Comparison of ENCODE assay signal across 9 mouse cellular contexts in genomic region chr6:88939281-88940089, GRCm38 (mm10). TPM values are rescaled to one million over a fixed set of nuclear protein-coding genes. Genes with fewer than 3 reads are reported as not detected.
DNase-seq lines count a peak whose midpoint lies in the region; ATAC-seq and TF ChIP-seq lines count a peak whose summit lies in the region.
"Had no signal": no experiment of that assay in that cellular context is flagged by ENCODE, and none has a peak within 500 bp of the region (broad histone marks: within the 10 kb centered on the region; RNA-seq: fewer than 3 reads in every experiment).

No protein-coding gene starts in this region.

- H3K27ac ChIP-seq in forebrain, embryonic 16.5 days (ENCODE audit: low read length): peak overlapping the region; percentile 46; the same call in 1 of the 2 replicates
- 0 out of 2 replicates have a peak overlapping the region, but pooled peaks have one; percentile 21 for H3K27ac ChIP-seq in limb, embryonic 10.5 days
- no peak overlapping the region for H3K27ac ChIP-seq in intestine, embryonic 15.5 days
- H3K27ac ChIP-seq: liver, embryonic 15.5 days had no signal

- H3ac ChIP-seq in C2C12 (ENCODE audit: control insufficient read depth, insufficient read length, low read depth): peak overlapping the region; percentile 28

- H3K4me2 ChIP-seq in forebrain, embryonic 16.5 days (ENCODE audit: low read length): no peak overlapping the region
- H3K4me2 ChIP-seq in intestine, embryonic 15.5 days (replicated peaks): no peak overlapping the region
- H3K4me2 ChIP-seq: liver, embryonic 15.5 days had no signal

- H3K4me1 ChIP-seq in forebrain, embryonic 16.5 days (replicated peaks; ENCODE audit: control insufficient read depth, insufficient read depth, low read length): peaks cover 67% of the 10 kb centered on the region
- H3K4me1 ChIP-seq in limb, embryonic 10.5 days: peaks cover 29% of the 10 kb centered on the region
- peaks cover 7% of the 10 kb centered on the region for H3K4me1 ChIP-seq in intestine, embryonic 15.5 days (replicated peaks)
- H3K4me1 ChIP-seq: liver, embryonic 15.5 days had no signal

- H3K9ac ChIP-seq in forebrain, embryonic 16.5 days (replicated peaks; ENCODE audit: low read depth, low read length): peak overlapping the region; percentile 30
- no peak overlapping the region for H3K9ac ChIP-seq in intestine, embryonic 15.5 days
- H3K9ac ChIP-seq: liver, embryonic 15.5 days had no signal

- H3K79me2 ChIP-seq in C2C12 (ENCODE audit: control insufficient read depth, insufficient read depth): no peaks in the 10 kb centered on the region

- no peak overlapping the region for H3K4me3 ChIP-seq in C2C12 (ENCODE audit: insufficient read depth, poor library complexity, severe bottlenecking)
- no peak overlapping the region for H3K4me3 ChIP-seq in forebrain, embryonic 16.5 days (replicated peaks; ENCODE audit: low read length)
- H3K4me3 ChIP-seq in limb, embryonic 10.5 days: no peak overlapping the region
- H3K4me3 ChIP-seq in intestine, embryonic 15.5 days (replicated peaks): no peak overlapping the region
- H3K4me3 ChIP-seq: liver, embryonic 15.5 days had no signal

- no peaks in the 10 kb centered on the region for H3K79me3 ChIP-seq in C2C12 (ENCODE audit: low read depth)

- ATAC-seq in forebrain, embryonic 16.5 days: no peak
- no peak for ATAC-seq in megakaryocyte-erythroid progenitor cell, adult 5-6 weeks (replicated peaks; ENCODE audit: low FRiP score, low TSS enrichment, poor library complexity, severe bottlenecking)
- no peak for ATAC-seq in intestine, embryonic 15.5 days

- no peak for TF ChIP-seq CTCF in C2C12 (IDR thresholded peaks at IDR 0.05; ENCODE audit: control insufficient read depth, insufficient read depth, insufficient read length)

- no peaks in the 10 kb centered on the region for H3K36me3 ChIP-seq in C2C12 (ENCODE audit: control insufficient read depth, insufficient read depth)
- no peaks in the 10 kb centered on the region for H3K36me3 ChIP-seq in forebrain, embryonic 16.5 days (ENCODE audit: control insufficient read depth, insufficient read depth)
- no peaks in the 10 kb centered on the region for H3K36me3 ChIP-seq in limb, embryonic 10.5 days
- no peaks in the 10 kb centered on the region for H3K36me3 ChIP-seq in intestine, embryonic 15.5 days
- H3K36me3 ChIP-seq: liver, embryonic 15.5 days had no signal

- H3K9me3 ChIP-seq in forebrain, embryonic 16.5 days (ENCODE audit: control insufficient read depth, low read length): no peaks in the 10 kb centered on the region
- no peaks in the 10 kb centered on the region for H3K9me3 ChIP-seq in limb, embryonic 10.5 days (replicated peaks)
- H3K9me3 ChIP-seq in intestine, embryonic 15.5 days: no peaks in the 10 kb centered on the region
- H3K9me3 ChIP-seq: liver, embryonic 15.5 days had no signal

- WGBS in forebrain, embryonic 16.5 days: 28% methylated on average over 12 of the region's 12 CpGs
- 62% methylated on average over 12 of the region's 12 CpGs for WGBS in limb, embryonic 10.5 days
- WGBS in intestine, embryonic 15.5 days: 61% methylated on average over 12 of the region's 12 CpGs

- peak; percentile 79 for DNase-seq in 3134 (ENCODE audit: extremely low read depth, insufficient read length, low spot score)
- no peak for DNase-seq in limb, embryonic 10.5 days (ENCODE audit: low spot score)
- peak; percentile 58 for DNase-seq in right cerebral cortex, postnatal 4 days
- no peak for DNase-seq in kidney, adult 8-10 months

- no peaks in the 10 kb centered on the region for H3K27me3 ChIP-seq in C2C12 (ENCODE audit: control insufficient read depth, insufficient read depth, insufficient read length)
- H3K27me3 ChIP-seq in forebrain, embryonic 16.5 days (replicated peaks; ENCODE audit: control insufficient read depth, insufficient read depth, low read length): peaks cover 6% of the 10 kb centered on the region; the same call in 1 of the 2 replicates
- H3K27me3 ChIP-seq in limb, embryonic 10.5 days (ENCODE audit: low read depth, poor library complexity, severe bottlenecking): peaks cover 20% of the 10 kb centered on the region
- no peaks in the 10 kb centered on the region for H3K27me3 ChIP-seq in intestine, embryonic 15.5 days (replicated peaks)

TF ChIP-seq in C2C12, 6 proteins besides CTCF, POLR2A, EP300 and RAD21:
- TF ChIP-seq MYOD1 (IDR thresholded peaks at IDR 0.05; ENCODE audit: control insufficient read depth, insufficient read length, low read depth): peak; percentile 47
- peak; percentile 43 for TF ChIP-seq MAX (IDR thresholded peaks at IDR 0.05)
- TF ChIP-seq CEBPB (IDR thresholded peaks at IDR 0.05; ENCODE audit: low read depth): no peak

RNA-seq across cellular contexts. Expression of gene Tpra1, which starts 37.4 kb away (rescaled TPM):
- polyA plus RNA-seq in C2C12 (2012; fragmentation: generic; extraction: Trizol): 29.1 TPM
- 56.9 and 70.0 TPM in 2 replicates for polyA plus RNA-seq in forebrain, embryonic 16.5 days (2015; fragmentation: Nextera tagmentation; extraction: Ambion mirVana)
- 48.7 and 60.3 TPM in 2 replicates for polyA plus RNA-seq in limb, embryonic 10.5 days (2016; fragmentation: Nextera tagmentation; extraction: Ambion mirVana)
- 31.4 and 39.7 TPM in 2 replicates for total RNA-seq in megakaryocyte-erythroid progenitor cell, adult 5-6 weeks (2014; fragmentation: Nextera tagmentation)
- total RNA-seq in megakaryocyte-erythroid progenitor cell, adult 5-6 weeks (2017): 25.6 and 27.6 TPM in 2 replicates
- polyA plus RNA-seq in intestine, embryonic 15.5 days (2015; fragmentation: Nextera tagmentation; extraction: Ambion mirVana): 62.2 and 72.1 TPM in 2 replicates

RNA-seq across cellular contexts. Expression of gene Mcm2, which starts 40.9 kb away (rescaled TPM):
- 126 TPM for polyA plus RNA-seq in C2C12 (2012; fragmentation: generic; extraction: Trizol)
- polyA plus RNA-seq in forebrain, embryonic 16.5 days (2015; fragmentation: Nextera tagmentation; extraction: Ambion mirVana): 60.2 and 64.6 TPM in 2 replicates
- 281 and 283 TPM in 2 replicates for polyA plus RNA-seq in limb, embryonic 10.5 days (2016; fragmentation: Nextera tagmentation; extraction: Ambion mirVana)
- 175 and 213 TPM in 2 replicates for total RNA-seq in megakaryocyte-erythroid progenitor cell, adult 5-6 weeks (2014; fragmentation: Nextera tagmentation)
- 181 and 236 TPM in 2 replicates for total RNA-seq in megakaryocyte-erythroid progenitor cell, adult 5-6 weeks (2017)
- polyA plus RNA-seq in intestine, embryonic 15.5 days (2015; fragmentation: Nextera tagmentation; extraction: Ambion mirVana): 106 and 107 TPM in 2 replicates

Comparison
In these comparisons a context has a peak if more than half of its experiments do, and no peak if none do; other contexts are left out.
1. DNase-seq: peak in 3134 (single experiment) and right cerebral cortex, postnatal 4 days (single experiment); none in limb, embryonic 10.5 days (single experiment) and kidney, adult 8-10 months (0 of 2).